Mouse (Mus musculus): ENCODE results near the gene Trim30b. TPM values are rescaled to one million over a fixed set of nuclear protein-coding genes. Genes with fewer than 3 reads are reported as not detected.
"Not testable (repeated sequence)": the region's sequence is repeated elsewhere in the genome, so short reads cannot be mapped to it uniquely, and the experiment has no call there.

The Trim30b gene
- polyA plus RNA-seq (2012; rRNA removed), result 0.12 and 0.17 TPM in 2 replicates

DNA sequence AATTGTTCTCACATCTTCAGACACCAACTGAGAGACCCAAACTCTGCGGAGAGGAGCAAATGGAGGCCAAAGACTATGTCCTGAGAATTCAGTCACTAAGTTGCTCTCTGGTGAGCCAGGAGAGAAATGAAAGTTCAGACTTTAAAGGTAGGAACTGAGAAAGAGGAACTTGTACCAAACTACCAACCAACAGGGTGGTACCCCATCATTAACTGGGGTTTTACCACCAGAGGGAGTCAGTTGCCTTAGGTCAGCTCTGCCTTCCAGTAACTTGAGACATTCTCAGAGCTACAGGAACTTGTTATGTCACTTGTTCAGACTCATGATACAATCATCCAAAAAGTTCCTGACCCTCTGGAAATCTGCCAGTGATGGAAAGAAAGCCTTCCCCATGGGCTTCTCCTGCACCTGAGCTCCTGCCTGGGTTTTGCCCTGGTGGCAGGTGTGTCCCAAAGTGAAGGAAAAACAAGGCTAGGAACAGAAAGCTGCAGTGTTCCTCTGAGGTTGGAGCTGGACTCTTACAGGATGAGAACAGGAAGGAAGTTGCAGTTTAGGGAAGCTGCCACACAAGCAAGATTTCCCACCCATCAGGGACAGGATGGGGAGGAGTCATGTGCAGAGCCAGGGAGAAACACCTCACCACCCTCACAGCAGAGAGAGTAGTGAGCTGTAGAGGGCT lies at the start of gene Trim30b:
Trim30b (minus strand) TSS at position 149 of the 679 bp plus-strand sequence.
- WGBS, result 61% methylated on average over 1 of the region's 1 CpGs
- no peak for DNase-seq (ENCODE audit: low read depth, low spot score)

DNA sequence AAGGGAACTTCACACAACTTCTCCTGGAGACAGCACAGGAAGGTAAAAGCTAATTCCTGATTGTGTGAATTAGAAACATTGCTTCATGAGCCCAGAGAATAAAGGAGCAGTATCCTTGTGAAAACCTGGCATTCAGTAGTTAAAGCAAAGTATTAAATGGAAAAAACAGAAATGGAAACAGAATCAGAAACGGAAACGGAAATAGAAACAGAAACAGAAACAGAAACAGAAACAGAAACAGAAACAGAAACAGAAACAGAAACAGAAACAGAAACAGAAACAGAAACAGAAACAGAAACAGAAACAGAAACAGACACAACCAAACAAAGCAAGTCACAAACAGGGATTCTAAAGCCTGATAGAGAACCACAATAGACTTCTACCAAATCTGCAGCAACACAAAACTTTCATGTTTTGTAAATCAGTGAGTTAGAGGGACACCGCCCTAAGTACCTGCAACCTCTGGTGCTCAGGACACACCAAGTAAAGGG lies 34.8 kb upstream of the Trim30b start:
- 93% methylated on average over 3 of the region's 3 CpGs for WGBS
- DNase-seq (ENCODE audit: low read depth, low spot score), result no peak

DNA sequence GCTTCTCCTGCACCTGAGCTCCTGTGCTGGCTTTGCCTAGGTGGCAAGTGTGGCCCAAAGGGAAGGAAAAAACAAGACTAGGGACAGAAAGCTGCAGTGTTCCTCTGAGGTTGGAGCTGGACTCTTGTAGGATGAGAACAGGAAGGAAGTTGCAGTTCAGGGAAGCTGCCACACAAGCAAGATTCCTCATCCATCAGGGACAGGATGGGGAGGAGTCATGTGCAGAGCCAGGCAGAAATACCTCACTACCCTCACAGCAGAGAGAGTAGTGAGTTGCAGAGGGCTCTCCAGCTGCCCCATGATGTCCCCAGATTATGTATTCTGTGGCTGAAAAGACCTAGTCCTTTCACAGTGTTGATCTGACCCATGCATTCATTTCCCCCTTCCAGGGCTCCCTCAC lies 31.5 kb upstream of the Trim30b start:
- DNase-seq (ENCODE audit: low read depth, low spot score), result no peak

DNA sequence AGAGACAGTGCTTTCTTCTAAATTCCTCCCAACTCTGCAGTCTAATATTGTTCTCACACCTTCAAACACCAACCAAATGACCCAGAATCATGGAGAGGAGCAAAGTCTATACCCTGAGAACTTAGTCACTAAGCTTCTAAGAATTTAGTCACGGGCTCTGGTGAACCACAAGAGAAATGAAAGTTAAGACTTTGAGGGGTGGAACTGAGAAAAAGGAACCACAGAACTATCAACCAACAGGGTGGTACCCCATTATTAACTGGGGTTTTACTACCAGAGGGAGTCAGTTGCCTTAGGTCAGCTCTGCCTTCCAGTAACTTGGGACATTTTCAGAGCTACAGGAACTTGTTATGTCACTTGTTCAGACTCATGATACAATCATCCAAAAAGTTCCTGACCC lies 31.0 kb upstream of the Trim30b start, which contains the start of gene Trim30c:
Trim30c (minus strand) TSS at position 140 of the 400 bp plus-strand sequence.
- DNase-seq (ENCODE audit: low read depth, low spot score), result no peak
- 60% methylated on average over 1 of the region's 1 CpGs for WGBS

DNA sequence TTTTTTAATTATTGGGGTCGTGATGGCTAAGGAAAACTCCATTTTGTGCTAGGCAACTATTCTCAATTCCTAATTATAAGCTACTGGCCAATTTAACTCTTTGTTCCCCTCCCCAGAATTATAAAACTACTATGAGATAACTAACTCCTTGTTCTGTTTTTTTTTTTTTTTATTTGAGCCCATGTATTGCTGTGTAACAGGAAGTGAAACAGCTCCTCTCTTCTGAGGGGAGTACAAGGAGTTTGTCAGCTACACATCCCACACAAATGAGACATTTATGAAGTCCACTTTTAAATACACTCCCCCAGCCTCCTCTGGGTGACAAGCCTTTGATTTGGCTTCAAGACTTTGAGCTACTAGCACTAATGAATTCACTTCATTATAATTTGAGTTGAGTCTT lies 28.8 kb upstream of the Trim30b start:
- DNase-seq (ENCODE audit: low read depth, low spot score), result no peak
- 67% methylated on average over 1 of the region's 1 CpGs for WGBS

DNA sequence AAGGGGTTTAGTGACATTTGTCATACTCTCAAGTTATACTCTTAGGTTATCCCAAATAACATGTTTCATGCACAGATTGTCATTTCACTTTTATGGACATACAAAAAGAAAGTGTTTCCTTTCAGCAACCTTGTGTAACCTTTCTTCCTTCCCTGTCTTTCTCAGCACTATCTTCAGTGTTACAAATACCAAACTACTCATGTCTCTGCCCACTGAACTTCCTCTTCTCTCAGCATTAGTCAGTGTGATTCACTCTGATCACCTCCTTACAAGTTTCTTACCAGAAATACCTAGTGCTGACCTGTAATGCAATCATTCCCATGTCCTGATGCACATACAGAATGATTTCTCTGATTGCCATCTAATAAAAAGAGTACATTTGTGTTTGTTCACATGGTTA lies 3.3 kb downstream of the Trim30b start:
- DNase-seq (ENCODE audit: low read depth, low spot score), result no peak

DNA sequence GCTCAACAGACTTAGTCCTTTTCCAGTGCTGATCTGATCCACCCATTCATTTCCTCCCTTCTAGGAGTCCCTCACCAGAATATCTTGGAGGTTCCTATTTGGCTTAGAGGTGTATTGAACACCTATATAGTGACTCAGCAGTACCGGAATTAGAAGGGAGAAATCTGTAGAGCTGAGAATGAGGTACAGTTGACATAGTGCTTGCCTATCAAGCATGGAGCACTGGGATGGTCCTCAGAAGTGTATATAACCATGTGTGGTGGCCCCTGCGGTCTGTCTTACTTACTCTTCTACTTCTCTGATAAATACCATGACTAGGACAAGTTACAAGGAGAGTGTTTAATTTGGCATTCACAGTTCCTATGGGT lies 16.1 kb downstream of the Trim30b start:
- WGBS, result 67% methylated on average over 2 of the region's 2 CpGs
- DNase-seq (ENCODE audit: low read depth, low spot score), result no peak

DNA sequence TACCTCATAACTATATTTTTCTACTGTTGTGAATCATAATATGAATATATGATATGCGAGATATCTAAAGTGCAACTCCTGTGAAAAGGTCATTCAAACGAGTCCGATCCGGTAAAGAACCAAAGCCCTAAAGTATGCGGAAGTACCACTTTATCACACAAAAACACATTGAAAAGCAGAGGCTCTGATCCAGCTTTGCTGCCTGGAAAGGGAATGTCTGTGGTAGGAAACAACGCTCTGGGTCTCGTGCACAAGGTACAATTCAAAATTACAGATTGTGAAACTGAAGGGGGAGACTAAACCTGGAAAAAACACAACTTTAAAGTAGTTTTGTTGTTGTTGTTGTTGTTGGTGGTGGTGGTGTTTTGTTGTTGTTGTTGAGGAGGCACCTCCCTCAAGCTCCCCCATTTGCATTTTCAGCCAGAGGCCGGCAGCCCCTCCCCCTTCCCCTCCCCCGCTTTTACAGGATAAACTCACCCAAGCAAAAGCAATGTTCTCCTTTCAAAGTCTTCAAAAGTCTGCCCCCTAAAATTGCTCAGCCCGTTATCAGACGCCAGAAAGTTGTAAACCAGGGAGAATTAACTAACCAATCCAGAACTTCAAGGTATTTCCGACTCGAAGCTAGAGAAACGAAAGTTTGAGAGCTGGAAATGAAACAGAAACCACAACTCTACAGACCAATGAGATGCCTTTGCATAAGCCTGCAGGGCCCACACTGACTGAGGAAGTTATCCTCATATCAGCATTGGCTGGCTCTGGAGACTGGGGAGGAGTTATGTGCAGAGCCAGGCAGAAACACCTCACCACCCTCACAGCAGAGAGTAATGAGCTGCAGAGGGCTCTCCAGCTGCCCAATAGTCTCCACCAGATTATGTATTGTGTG lies 16.7 kb downstream of the Trim30b start, which contains the start of gene Trim12c:
Trim12c (minus strand) TSS at position 646 of the 883 bp plus-strand sequence.
- WGBS, result 1% methylated on average over 14 of the region's 14 CpGs
- peak; percentile 78 for DNase-seq (ENCODE audit: low read depth, low spot score)

DNA sequence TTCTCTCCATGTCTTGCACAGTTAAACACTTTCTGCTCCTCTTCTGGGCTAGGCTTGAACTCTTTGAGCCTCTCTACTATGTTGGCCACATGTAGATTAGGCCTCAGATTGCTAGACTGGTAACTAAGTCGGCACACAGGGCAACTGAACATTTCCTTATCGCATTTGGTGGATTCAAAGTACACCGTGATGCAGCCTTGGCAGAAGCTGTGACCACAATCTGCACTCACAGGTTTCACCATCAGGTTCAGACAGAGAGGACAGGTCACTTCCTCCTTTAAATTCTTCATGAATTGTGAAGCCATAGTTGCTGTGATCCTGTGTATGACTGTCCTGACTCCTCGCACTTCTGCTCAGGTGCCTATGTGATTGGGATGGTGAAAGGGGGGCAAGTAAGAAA lies 21.6 kb downstream of the Trim30b start:
- not testable (repeated sequence) for DNase-seq (ENCODE audit: low read depth, low spot score)
- 79% methylated on average over 4 of the region's 4 CpGs for WGBS

DNA sequence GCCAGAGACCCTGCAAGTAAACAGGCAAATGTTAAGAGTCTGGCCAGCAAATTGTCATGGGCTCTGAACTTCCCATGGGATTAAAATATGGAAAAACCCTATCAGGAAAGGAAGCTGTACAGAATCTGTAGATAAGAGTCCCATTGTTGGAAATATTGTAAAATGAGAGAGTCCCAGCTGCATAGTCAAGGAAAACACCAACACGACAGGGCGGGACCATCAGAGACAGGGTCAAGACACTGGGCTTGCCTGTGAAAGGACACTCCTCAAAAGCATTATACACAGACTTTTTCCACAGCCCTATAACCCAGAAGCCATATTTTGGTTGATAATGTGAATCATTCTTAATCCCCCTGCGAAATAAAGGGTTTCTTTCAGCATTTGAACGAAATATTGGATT lies 28.9 kb downstream of the Trim30b start:
- 87% methylated on average over 4 of the region's 4 CpGs for WGBS
- not testable (repeated sequence) for DNase-seq (ENCODE audit: low read depth, low spot score)

DNA sequence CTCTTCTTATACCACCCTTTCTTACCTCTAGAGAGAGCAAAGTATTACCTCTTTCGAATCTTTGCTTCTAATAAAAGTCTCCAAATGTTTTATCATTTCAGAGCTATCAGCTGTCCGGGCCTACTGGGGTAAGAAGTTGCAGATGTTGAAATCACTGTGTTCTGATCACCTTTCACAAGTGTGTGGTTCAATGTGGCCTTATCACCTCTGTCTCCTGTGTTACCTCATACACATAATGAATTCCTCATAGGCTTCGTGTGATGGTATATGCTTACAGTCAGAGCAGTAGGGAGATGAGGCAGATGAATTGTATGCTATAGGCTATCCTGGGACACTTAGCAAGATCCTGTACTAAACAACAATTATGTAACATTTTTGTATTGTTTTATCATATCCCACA lies 34.1 kb downstream of the Trim30b start:
- WGBS, result 77% methylated on average over 3 of the region's 3 CpGs

DNA sequence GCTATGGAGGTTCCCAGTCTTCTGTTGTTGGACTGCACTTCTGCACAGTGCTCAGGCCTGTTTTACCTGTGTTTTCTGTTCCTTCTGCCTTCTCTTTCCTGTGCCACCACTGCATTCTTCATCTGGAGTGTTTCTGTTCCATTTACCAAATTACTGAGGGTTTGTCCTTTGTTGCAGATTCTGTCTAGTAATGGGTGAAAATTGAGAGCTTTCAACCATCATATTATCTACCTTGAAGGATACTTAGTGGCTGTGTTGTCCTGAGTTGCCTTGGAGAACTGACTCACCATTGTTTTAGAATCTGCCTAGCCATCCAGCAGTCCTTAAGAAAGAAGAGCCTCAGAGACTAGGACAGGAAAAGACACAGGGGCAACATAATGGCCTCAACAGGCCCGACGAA lies 40.5 kb downstream of the Trim30b start, which contains the start of gene Trim34b:
Trim34b (plus strand) TSS at position 301 of the 400 bp plus-strand sequence.
- WGBS, result 97% methylated on average over 2 of the region's 2 CpGs

More for the DNA sequence above, 34.1 kb downstream of the Trim30b start:
- DNase-seq (ENCODE audit: low read depth, low spot score), result not testable (repeated sequence)

DNA sequence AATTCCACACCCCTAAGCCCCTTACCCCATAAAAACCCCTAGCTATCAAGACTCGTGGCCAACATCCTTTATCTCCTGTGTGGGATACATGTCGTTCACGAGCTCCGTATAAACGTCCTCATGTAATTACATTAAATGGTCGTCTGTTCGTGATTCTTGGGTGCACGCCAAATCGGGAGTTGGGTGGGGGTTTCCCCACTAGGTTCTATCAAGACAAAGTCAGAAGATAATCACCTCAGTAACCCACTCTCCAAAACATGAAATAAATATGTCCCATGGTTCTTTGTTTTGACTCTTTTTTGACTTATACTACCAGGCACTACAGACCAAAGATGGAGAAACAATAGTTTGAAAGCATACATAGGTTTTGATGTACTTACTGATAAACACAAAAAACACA lies 47.7 kb downstream of the Trim30b start:
- no peak for DNase-seq (ENCODE audit: low read depth, low spot score)
- WGBS, result 56% methylated on average over 9 of the region's 9 CpGs

More for the DNA sequence above, 40.5 kb downstream of the Trim30b start, which contains the start of gene Trim34b:
- not testable (repeated sequence) for DNase-seq (ENCODE audit: low read depth, low spot score)

DNA sequence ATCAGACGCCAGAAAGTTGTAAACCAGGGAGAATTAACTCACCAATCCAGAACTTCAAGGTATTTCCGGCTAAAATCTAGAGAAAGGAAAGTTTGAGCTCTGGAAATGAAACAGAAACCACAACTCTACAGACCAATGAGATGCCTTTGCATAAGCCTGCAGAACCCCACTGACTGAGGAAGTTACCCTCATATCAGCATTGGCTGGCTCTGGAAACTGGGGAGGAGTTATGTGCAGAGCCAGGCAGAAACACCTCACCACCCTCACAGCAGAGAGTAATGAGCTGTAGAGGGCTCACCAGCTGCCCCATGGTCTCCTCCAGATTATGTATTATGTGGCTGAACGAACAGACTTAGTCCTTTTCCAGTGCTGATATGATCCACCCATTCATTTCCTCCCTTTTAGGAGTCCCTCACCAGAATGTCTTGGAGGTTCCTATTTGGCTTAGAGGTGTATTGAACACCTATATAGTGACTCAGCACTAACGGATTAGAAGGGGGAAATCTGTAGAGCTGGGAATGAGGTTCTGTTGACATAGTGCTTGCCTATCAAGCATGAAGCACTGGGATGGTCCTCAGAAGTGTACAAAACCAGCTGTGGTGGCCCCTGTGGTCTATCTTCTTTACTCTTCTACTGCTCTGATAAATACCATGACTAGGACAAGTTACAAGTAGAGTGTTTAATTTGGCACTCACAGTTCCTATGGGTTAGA lies 54.2 kb downstream of the Trim30b start, which contains the start of gene Trim12a:
Trim12a (minus strand) TSS at position 98 of the 712 bp plus-strand sequence.
- DNase-seq (ENCODE audit: low read depth, low spot score), result not testable (repeated sequence)
- WGBS, result 8% methylated on average over 4 of the region's 4 CpGs

DNA sequence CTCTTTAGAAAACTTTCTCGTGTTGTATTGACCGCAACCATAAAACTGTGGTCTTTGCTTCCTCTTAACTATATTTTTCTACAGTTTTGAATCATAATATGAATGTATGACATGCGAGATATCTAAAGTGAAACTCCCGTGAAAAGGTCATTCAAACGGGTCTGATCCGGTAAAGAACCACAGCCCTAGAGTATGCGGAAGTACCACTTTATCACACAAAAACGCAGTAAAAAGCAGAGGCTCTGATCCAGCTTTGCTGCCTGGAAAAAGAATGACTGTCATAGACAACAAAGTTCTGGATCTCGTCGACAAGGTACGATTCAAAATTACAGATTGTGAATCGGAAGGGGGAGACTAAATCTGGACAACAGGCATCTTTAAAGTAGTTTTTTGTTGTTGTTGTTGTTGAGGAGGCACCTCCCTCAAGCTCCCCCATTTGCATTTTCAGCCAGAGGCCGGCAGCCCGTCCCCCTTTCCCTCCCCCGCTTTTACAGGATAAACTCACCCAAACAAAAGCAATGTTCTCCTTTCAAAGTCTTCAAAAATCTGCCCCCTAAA lies 54.8 kb downstream of the Trim30b start:
- DNase-seq (ENCODE audit: low read depth, low spot score), result peak; percentile 48
- 3% methylated on average over 15 of the region's 15 CpGs for WGBS

Other genes with a start within 250 kb of the Trim30b start
- gene Ubqln5, start 240.1 kb downstream of the Trim30b start, polyA plus RNA-seq (2012; rRNA removed), result not detected in 2 replicates
- gene Olfr643, start 232.5 kb downstream of the Trim30b start, polyA plus RNA-seq (2012; rRNA removed), result not detected in 2 replicates
- not detected in 2 replicates for gene Ubqln3, start 226.6 kb downstream of the Trim30b start, polyA plus RNA-seq (2012; rRNA removed)
- not detected in 2 replicates for gene Ubqlnl, start 219.3 kb downstream of the Trim30b start, polyA plus RNA-seq (2012; rRNA removed)
- not detected in 2 replicates for gene Olfm5, start 205.1 kb downstream of the Trim30b start, polyA plus RNA-seq (2012; rRNA removed)
- gene Olfr648, start 186.5 kb downstream of the Trim30b start, polyA plus RNA-seq (2012; rRNA removed), result 0.02 TPM in 1 of 2 replicates, not detected in the other
- not detected in 2 replicates for gene Olfr649, start 173.9 kb downstream of the Trim30b start, polyA plus RNA-seq (2012; rRNA removed)
- 0.79 and 1.1 TPM in 2 replicates for gene Trim6, start 151.1 kb downstream of the Trim30b start, polyA plus RNA-seq (2012; rRNA removed)
- 3.8 and 5.5 TPM in 2 replicates for gene Trim34a, start 125.4 kb downstream of the Trim30b start, polyA plus RNA-seq (2012; rRNA removed)
- 0.40 and 0.81 TPM in 2 replicates for gene Trim5, start 81.8 kb downstream of the Trim30b start, polyA plus RNA-seq (2012; rRNA removed)
- 5.3 and 8.3 TPM in 2 replicates for gene Trim12a, start 54.4 kb downstream of the Trim30b start, polyA plus RNA-seq (2012; rRNA removed)
- gene Trim34b, start 40.4 kb downstream of the Trim30b start, polyA plus RNA-seq (2012; rRNA removed), result 2.5 and 3.6 TPM in 2 replicates
- gene Trim12c, start 16.5 kb downstream of the Trim30b start, polyA plus RNA-seq (2012; rRNA removed), result 4.2 and 5.8 TPM in 2 replicates
- gene Trim30c, start 31.0 kb upstream of the Trim30b start, polyA plus RNA-seq (2012; rRNA removed), result not detected in 2 replicates
- 2.2 and 3.3 TPM in 2 replicates for gene Trim30a, start 95.3 kb upstream of the Trim30b start, polyA plus RNA-seq (2012; rRNA removed)
- gene Trim30d, start 138.0 kb upstream of the Trim30b start, polyA plus RNA-seq (2012; rRNA removed), result 4.5 and 12.5 TPM in 2 replicates
- not detected in 2 replicates for gene Olfr651, start 180.2 kb upstream of the Trim30b start, polyA plus RNA-seq (2012; rRNA removed)
- not detected in 2 replicates for gene Olfr652, start 191.0 kb upstream of the Trim30b start, polyA plus RNA-seq (2012; rRNA removed)
- gene Olfr653, start 207.4 kb upstream of the Trim30b start, polyA plus RNA-seq (2012; rRNA removed), result not detected in 2 replicates
- not detected in 2 replicates for gene Olfr654, start 217.1 kb upstream of the Trim30b start, polyA plus RNA-seq (2012; rRNA removed)
- gene Olfr655, start 231.9 kb upstream of the Trim30b start, polyA plus RNA-seq (2012; rRNA removed), result not detected in 2 replicates
- gene Olfr656, start 244.1 kb upstream of the Trim30b start, polyA plus RNA-seq (2012; rRNA removed), result not detected in 2 replicates